Mouse (Mus musculus) heart, adult 8-10 months (tissue): ENCODE data around the gene Agr3. TPM values are rescaled to one million over a fixed set of nuclear protein-coding genes. Genes with fewer than 3 reads are reported as not detected.

Experiments
- DNase-seq: peaks from one replicate; pipeline ENCODE4 v3.0.0; 2022; ENCODE audit warnings: low spot score
- total RNA-seq, 4 experiments: library from RNA; stranded (reverse); gene quantifications; 2 replicates each; pipeline ENCODE4 v1.2.4; 2022

Agr3 gene
- total RNA-seq = not detected

DNA sequence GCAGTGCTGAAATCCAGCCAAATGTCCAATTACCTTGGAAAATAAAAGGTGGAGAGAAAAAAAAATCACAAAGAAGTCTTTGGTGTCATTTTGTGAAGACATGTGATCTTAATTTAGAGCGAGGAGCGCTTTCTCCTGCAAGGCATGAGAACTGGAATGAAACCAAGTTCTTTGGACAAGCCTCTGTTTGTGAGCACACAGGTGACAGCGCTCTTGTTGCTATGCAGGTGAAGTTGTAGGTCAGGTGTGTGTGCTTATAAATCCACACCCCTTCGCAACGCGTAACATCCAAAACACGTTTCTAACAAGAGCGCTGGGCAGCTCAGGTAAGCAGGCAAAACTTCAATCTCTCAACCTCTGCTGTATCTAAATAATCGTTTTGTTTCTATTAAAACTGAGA is at the start of gene Agr3:
TSS of gene Agr3 (plus strand) at position 219 of the 400 bp plus-strand sequence.
- DNase-seq = no peak

DNA sequence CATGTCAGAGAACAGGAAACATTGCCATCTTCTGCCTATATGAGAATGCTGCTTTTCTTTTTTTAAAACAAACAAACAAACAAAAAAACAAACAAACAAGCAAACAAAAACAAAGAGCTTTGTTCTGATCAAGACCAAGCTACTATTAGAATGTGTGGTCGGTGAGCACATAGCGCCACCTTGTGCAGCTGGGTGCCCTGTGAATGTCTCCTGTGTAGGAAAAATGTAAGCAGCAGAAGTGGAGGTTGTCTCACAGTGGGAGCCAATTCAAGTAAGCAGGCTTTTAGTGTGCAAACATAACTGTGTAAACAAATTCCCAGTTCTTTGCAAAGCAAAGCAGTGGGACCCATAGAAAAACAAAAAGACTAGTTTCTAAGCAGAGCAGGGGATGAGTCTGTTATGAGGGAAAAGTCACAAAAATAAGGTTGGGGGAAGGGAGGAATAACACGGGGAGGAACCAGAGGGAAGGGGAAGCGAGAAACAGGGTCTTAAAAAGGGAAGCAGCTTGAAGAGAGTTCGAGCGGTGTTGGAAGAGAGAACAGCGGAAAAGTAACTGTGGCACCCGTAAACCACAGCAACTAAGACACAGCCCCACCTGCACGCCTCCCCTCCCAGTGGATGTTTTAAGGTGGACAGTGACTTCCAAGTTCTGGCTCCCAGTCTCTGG is 40.4 kb upstream of the Agr3 start:
- DNase-seq = peak; percentile 18

DNA sequence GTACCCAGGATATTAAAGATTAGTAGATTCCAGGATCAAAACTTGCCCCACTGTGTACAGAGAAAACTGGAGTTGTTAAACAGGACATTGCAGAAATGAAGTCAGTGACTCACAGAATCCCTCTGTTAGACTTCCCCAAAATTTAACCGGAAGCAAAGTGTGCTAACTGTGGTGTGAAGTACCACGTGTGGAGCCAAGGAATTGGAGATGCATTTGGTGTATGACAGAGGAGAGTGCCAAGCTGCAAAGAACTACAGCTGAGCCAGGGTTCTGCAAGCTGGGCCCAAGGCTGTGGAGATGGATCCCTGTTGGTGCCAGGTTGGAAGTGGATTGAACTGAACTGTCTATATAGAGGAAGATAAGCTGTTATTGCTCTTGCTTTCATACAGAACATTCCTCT is 36.0 kb upstream of the Agr3 start:
- no peak for DNase-seq

DNA sequence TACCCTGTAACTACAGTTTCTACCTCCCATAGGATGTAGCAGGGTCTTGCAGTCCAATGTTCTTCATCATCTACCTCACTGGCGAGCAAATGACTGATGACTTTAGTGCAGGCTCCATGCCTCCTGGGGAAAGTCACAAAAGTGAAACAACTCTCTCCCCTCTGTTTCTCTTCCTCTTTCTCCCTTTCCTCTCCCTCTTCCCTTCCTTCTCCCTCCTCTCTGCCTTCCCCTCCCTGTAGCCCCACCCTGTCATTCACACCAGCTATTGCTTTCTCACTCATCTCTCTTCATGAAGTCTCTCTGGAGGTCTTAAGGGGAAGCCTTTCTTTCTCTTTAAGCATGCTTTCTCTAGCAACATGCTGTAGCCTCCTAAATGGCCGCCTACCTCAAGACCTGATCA is 34.7 kb upstream of the Agr3 start:
- DNase-seq = no peak

DNA sequence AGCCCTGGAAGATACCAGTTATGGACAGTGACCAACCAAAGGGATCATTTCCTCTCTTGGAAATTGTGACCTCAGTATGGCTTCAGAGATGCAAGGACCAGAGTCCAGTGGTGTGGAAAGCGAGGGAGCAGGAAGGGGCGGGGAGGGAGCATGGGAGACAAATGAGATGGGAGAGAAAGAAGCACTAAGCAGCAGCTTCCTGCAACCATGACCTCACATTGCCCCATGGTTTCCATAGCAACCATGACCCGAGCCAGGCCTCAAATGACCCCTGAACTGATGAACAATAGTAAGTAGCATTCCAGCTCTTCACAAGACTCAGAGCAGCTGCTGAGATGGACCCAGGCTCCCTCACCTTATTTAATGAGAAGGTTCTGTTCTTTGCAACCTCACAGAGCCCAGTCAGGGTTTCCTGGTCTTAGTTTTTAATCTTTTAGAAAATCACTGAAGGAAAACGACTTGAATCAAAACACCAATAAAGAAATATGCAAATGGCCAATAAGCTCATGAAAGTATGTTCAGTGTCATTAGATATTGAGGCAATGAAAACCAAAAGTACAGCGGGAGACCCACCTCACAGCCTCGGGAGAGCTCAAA is 31.0 kb upstream of the Agr3 start:
- no peak for DNase-seq

DNA sequence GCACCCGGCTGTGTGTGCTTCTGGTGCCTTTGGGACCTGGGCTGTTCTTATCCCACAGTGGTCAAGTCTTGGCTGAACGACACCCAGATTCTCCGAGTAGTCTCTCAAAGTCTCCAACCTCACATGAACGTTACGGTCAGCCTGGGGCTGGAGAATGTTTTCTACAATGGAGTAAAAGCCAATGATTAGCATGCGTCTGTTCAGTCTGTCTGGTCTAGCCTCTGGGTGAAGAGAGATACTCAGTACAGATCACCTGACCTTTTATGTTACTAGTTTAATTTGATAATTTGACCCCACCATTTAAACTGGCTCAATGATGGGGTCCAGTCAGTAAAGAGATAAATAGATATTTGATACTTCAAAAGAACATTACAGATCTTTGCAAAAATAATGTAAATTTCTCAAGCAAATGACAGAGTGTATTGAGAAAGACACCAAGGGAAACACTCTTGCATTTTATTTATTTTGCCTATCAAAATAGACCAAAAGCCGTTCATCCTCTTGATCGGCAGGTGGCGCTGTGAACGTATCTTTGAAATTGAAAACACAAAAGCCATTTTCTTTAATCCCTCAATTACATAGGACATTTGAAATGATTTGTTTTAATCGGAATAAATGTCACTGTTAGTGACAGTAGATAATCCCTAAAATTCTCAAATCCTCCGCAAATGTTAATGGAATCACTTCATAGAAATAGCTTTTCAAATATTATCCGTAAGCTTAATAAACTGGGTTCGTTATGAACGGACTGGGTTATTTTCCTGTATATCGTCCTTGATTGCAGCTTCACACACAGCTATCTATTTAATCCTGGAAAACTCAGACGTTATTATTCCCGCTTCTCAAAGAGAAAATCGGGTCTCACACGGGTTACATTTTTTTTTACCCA is 29.3 kb upstream of the Agr3 start:
- DNase-seq = peak; percentile 47

DNA sequence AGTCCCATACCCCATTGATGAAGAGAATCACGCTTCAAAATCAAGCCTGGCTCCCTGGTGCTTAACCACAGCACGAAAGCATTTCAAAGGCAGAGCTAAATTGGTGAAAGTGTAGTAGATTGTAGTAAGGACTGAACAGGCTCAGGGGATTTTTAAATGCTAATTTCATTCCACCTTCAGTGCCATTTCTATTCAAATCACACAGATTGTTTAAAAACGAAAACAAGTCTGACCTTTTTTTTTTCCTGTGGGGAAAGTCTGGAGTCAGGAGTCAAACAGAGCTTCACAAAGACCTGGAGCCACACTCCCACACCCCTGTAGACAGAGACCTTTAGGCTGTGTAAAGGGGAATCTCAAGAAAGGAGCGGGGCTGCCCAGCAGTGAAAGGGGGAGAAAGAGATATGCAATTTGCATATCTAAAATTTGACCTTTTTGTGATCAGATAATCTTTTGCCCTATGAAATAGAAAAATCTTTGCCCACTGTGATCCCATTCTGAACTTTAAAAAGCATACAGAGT is 28.6 kb upstream of the Agr3 start:
- DNase-seq = no peak

DNA sequence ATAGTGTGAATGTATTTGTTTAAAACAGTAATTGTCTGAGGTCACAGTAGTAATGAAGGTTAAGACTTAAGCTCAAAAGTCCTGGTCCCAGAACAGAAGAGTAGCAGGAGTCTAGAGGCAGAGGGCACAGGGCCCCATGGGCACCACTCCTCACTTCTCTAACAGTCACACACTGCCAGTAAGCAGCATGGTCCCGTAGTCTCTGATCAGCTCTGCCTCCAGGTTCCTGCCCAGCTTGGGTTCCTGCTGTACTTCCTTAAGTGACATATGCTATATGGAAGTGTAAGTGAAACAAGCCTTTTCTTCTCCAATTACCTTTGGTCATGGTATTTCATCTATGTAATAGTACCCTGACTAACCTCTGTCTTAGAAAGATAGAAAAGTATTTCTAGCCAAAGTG is 14.8 kb upstream of the Agr3 start:
- DNase-seq = no peak

DNA sequence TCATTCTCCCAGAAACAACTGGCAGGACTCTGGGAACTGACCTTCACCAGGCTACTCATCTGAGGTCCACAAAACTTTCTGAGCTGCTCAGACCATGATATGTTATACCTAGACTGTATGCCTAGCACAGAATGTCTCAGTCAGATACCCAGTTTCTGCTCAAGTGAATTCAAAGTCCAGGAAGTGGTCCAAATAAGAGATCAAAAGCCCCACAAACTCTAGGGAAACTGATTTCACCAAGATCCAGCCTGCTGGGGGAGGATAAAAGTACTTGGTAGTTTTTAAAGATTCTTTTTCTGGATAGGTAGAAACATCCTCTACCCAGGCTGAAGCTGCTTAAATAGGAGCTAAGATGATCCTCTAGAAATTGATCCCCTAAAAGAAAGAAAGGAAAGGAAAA is 9.6 kb upstream of the Agr3 start:
- DNase-seq = no peak

DNA sequence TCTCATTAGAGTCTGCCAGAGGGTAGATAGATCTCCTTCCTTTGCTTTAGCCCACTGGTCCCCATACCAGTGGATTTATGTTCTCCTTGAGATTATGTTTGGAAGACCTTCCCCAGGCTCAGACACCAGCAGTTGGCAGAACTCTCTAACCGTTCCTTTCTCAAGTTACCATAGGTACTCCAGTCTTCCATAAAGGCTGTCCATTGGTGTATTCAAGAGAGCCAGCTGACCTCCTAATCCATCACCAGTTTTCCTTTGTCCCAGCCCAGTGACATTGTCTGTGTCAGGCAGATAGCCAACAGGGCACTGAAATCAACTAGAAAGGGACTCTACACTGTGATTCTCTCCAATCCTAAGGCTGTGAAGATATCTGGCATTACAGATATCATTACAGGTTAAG is 9.0 kb upstream of the Agr3 start:
- DNase-seq = no peak

DNA sequence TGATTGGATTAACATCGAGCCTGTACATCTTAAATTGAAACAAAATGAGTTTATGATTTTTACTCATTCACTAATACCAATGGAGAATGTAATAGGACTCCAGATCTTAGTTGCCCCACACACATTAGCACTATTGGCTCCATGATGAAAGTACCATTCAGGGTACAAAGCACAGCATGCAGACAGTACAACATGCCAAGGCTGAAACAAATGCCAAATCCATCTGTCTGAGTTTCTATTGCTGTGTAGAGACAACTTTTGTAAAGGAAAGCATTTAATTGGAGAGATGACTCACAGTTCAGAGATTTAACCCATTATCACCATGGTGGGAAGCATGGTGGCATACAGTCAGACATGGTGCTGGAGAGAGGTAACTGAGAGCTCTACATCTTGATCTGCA is 7.4 kb upstream of the Agr3 start:
- no peak for DNase-seq

DNA sequence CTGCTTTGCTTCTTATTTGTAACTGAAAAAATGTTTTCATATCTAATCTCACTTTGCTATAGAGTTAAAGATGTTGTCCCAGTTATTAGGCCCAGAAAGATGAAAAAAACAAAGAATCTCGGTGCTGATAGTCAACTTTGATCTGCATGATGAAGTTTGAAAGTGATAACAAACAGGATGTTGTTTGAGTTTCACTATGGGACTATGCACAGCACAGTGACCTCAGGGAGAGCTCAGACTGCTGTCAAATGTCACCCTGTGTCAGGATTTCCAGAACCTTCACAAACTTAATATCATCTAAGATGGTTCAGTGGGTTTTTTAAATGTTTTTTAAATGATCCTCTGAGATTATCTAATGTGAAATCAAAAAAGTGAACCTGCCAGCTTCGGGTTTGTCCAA is 2.4 kb downstream of the Agr3 start:
- DNase-seq = no peak

DNA sequence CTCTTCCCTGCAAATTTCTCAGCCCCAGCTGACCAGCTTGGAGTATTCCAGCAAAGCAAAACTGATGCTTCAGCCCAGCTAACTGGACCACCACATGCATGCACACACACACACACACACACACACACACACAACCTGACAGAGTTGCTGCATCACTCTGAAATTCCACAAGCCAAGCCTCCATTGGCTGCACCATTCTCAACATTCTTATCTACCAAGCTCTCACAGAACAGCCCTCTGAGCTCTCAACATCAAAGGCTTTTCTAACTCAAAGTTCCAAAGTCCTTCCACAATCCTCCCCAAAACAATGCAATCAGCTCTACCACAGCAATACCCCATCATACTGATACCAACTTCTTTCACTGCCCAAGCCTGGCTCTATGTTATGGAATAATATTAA is 7.4 kb downstream of the Agr3 start:
- DNase-seq = no peak

DNA sequence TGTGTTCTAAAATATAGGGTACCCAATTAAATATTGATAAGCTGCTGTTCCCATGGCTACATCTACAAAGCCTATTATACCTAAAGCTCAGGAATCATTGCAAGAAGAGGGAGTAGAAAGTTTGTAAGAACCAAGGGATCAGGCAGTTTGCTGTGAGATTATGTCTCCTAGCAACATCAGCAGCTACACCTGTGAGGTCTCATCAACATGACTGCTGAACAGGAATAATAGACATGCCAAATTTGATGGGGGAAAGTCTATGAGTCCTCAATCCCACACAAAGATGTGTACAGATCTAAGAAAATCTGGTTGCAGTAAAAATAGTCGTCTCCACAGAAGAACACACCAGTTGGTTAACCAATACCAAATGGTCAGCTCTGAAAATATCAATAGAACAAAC is 26.3 kb downstream of the Agr3 start:
- DNase-seq = no peak

DNA sequence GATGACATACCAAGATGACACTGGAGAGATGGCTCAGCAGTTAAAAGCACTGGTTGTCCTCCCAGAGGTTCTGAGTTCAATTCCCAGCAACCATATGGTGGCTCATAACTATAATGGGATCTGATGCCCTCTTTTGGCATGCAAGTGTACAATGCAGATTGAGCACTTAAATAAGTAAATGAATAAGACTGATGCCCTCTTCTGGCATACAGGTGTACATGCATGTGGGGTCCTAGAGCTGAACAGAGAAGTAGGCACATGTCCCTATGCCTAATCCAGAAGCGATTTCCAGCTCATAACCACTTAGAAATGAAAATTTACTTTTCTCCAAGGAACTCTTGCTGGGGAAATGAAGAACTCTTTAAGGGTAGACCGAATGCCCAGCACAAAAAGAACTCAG is 31.8 kb downstream of the Agr3 start:
- DNase-seq = no peak

DNA sequence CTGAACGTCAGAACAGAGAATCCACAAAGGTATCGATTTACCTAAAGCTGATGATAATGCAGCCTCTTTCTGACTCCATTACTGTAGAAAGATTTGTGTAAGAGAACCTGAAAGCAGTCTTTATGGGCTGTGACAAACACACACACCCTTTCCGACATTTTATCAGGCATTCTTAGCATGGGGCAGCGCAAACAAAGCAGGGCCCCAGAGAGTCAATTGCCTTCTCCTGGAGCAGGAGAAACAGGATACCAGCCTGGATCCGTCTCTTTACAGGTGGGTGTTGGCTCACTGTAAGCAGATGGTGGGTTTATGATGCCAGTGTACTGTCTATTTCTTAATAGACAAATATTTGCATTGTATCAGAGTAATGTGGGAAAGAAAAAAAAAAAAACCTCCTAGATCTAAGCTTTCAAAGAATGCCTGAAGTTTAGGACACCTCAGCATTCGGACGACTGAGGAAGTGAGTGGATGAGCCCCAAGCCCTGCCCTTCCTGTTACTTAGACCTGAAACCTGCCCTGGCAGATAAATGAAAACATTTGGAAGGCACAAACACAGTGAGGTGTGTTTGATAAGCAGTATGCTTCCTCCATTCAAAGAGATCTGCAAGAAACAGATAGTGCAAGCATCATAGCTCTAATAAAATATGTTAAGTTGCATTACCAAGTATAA is 40.8 kb downstream of the Agr3 start:
- no peak for DNase-seq

DNA sequence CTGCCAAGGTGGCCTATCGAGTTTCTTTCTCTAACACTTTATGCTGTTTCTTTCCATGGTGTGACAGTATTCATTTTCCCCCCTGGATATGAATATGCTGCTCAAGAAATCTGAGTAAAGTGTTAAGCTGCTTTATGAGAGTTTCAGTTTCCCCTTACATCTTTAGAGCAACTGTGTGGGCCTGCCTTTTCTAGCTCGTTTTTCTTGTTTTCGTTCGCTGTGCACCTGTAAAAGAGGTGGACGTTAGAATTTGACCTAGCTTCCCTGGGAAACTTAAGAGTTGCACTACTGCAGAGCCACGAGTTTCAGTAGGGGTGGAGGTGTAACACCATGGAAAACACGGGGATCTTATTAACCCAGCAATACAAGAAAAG is 41.3 kb downstream of the Agr3 start:
- no peak for DNase-seq

DNA sequence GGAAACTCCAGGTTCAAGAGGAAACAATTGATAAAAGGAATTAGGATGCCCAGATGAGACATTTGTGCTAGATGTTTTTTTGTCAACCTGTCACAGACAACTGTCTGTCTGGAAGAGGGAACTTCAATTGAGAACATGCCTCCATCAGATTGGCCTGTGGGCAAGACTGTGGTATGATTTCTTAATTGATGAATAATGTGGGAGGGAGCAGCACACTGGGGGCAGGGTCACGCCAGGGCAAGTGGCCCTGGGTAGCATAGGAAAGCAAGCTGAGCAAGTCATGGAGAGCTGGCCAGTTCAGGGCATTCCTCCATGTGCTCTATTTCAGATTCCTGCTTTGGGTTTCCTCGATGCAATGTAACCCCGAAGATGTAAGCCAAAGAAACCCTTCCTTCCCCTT is 50.5 kb downstream of the Agr3 start:
- no peak for DNase-seq

DNA sequence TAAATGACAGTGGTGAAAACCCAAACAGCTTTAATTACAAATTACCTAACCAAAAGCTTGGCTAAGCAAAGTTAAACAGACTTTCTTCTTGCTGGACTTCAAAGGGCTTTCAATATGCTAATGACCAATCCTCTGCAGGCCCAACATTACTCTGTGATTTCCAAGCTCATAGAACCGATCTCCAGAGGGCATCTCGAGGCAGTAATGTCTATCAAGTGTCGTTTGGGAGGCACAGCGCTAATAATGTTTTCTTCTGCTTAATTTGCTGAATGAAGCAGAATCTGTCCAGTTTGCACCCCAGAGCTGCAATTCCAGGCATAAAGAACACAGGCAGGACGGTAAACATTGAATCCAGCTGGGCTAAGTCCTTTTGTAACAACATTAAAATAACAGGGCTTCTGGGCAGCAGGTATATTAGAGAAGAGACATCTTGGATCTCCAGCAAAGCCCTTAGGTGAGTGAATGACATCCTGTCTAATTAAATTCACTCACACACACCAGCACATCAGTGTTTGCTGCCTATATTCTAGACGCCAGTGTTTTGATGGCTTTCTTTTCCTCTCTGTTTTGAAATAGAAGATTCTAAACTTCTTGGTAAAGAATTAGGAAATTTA is 52.3 kb downstream of the Agr3 start:
- DNase-seq = no peak

DNA sequence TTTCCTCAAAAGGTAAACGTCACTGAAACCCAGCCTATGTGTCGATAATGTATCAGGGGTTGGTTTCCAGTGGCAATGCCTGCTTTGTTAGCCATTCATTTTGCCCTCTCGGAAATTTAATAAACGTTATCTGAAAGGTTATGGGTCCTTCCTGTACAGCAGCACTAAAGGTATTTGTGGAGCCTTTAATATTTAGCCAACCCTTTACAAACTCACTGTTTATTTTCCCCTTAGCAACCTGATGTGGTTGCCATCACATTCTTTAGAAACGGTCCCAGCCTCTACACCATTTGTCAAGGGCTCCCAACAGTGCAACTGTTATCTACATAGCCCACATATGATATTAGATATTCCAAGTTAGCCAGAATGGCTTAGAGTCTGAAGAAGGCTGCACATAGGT is 54.2 kb downstream of the Agr3 start:
- DNase-seq = no peak

DNA sequence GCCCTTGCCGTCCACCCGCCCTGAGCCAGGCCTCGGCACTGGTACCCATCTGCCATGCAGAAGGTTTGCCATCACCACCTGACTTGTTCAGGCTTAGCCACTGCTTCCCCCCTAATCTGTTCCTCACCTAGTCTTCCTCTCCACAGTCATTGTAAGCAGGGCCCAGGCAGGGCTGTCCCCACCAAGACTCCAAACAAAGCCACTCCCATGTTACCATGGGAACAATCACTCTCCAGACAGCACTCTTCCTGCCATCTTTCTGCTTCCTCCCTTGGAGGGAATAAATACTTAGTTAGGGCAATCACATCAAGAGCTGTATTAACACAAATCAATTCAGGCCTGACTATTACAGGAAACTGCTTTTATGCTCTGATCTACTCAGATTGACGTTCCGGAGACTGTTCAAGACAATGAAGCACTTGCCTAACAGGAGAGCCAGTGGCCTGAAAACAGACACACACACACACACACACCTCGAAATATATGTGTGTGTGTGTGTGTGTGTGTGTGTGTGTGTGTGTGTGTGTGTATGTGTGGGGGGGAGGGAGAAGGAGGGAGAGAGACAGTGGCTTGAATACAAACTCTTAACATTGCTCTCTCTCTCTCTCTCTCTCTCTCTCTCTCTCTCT is 56.4 kb downstream of the Agr3 start:
- peak; percentile 46 for DNase-seq
